Mouse (Mus musculus): ENCODE measurements at regions not wholly inside any gene's neighbourhood (a gene's known extent, or its start where the extent isn't known, plus 50 kb on each side); places are given as distances from the start of the nearest gene placed in this dataset.

DNA sequence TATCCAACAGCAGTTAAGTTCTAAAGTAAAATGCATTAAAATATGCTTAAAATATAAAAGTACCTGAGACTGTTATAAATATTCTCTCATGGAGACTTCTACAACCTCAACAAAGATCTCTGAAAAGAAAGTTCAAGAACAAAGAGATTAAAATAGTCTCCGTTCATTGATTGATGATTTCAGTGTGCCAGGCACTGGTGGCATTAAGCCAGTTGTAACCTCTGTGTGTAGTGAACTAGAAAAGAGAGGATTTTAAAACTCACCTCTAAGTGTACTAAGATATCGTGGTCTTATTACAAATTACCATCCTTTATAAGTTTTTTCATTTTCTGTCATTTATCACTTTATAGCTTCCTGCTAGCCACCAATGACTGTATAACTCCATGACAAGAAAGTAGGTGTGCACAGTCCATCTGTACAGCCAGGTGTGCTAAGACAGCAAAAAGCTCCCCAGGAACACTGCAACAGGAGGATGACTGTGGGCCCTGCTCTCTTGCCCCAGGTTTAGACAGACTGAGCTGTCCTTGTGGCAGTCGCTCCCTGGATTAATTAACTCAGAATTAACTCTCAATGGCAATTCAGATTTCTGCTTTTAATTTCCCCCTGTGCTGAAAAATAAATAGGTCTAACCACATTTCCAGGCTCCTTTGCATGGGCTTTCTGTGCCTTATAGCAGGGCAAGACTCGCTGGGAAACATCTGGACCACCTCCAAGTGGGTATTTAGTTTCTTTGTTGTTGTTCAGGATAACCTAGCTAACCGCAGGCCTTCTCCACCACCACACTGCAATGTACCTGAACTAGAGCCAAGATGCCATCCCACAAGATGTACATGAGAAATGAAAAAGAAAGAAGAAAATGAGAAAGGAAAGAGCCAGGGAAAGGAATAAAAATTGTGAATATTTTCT is 161.0 kb upstream of the Thbs1 start:
- TF ChIP-seq CTCF (IDR thresholded peaks at IDR 0.05; ENCODE audit: extremely low read depth, insufficient read depth, low read length) = no peak
- no peak for TF ChIP-seq POLR2A (IDR thresholded peaks at IDR 0.05; ENCODE audit: extremely low read depth, insufficient read depth, low read length)
